Mouse (Mus musculus) stomach, postnatal 0 days (tissue): Measurements from ENCODE around the gene Gatm.

ENCODE experiments used
- CTCF ChIP-seq: IDR thresholded peaks from 2 replicates; pipeline ENCODE4 v1.5.1; 2016; ENCODE audit warnings: antibody characterized with exemption, low read depth, mild to moderate bottlenecking, moderate library complexity
- EP300 ChIP-seq: optimal IDR thresholded peaks from 2 replicates; pipeline ENCODE3; 2016; ENCODE audit warnings: antibody characterized with exemption

GRCm38 (mm10) chr2:122657707-122658524, 46.8 kb upstream of the Gatm start:
- TF ChIP-seq CTCF (no peak), EP300 (no peak)
